Mouse (Mus musculus) cortical plate, adult 2 months (tissue): ENCODE results near the gene Rsrc1.

ENCODE experiments used
- CTCF ChIP-seq: fragments of 200-500 bp; IDR thresholded peaks from 2 replicates; pipeline ENCODE4 v1.5.1; 2011; ENCODE audit warnings: mild to moderate bottlenecking, control low read depth, low read length; ENCODE audit not compliant: insufficient read depth; ENCODE audit errors: extremely low read depth
- POLR2A ChIP-seq: fragments of 200-500 bp; IDR thresholded peaks from 2 replicates; pipeline ENCODE4 v1.6.1; 2011; ENCODE audit warnings: mild to moderate bottlenecking, low read length, control low read depth; ENCODE audit not compliant: insufficient read depth; ENCODE audit errors: extremely low read depth

- TF ChIP-seq POLR2A = no peak
- TF ChIP-seq CTCF = no peak
These were observed 330.2 kb downstream of the Rsrc1 start for GRCm38 (mm10) chr3:67311436-67311835.
